8 mouse cellular contexts compared by ENCODE assay signal in the genomic region with DNA sequence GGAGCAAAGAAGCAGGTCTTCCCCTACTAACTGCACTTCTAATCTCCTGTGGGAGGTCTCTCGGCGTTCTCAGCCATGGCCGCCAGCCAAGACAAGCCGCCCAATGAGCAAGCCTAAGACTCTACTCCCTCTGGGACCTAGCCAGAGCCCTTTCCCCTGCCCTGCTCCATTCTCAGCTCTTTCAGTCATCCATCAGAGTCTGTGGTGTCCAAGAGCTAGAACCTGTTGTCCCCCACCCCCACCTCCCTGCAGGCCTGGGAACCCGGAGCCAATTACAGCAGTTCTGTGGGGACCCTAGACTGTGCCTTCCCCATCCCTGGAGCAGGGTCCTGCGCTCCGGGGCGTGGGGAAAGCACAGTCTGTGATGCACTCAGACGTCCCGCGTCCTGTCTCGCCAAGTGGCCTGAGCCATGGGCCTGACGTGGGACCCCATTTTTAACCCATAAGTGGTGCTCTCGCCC. TPM values are rescaled to one million over a fixed set of nuclear protein-coding genes. Genes with fewer than 3 reads are reported as not detected.
DNase-seq lines count a peak whose midpoint lies in the region; ATAC-seq and TF ChIP-seq lines count a peak whose summit lies in the region.

No protein-coding gene starts in this region.

- H3K9ac ChIP-seq in forebrain, postnatal 0 days, result peak overlapping the region; percentile 45

- peak; percentile 92 for ATAC-seq in forebrain, postnatal 0 days
- ATAC-seq in megakaryocyte, adult 5-6 weeks (ENCODE audit: poor library complexity, severe bottlenecking), result no peak

- no peak overlapping the region for H3K27ac ChIP-seq in forebrain, postnatal 0 days (ENCODE audit: low read depth, low read length)
- peak overlapping the region; percentile 81 for H3K27ac ChIP-seq in layer of hippocampus, adult 2 months
- no peak overlapping the region for H3K27ac ChIP-seq in olfactory bulb, adult 2 months (ENCODE audit: insufficient read depth, low read depth, low read length)

- intact Hi-C loops in heart, postnatal 36 days (cut with DNase I), result no loop called here

- no peak for TF ChIP-seq CTCF in forebrain, postnatal 0 days (IDR thresholded peaks at IDR 0.05; ENCODE audit: low read depth)
- no peak for TF ChIP-seq CTCF in layer of hippocampus, adult 2 months (conservative IDR thresholded peaks at IDR 0.05)
- no peak for TF ChIP-seq CTCF in olfactory bulb, adult 2 months (IDR thresholded peaks at IDR 0.05; ENCODE audit: insufficient read depth, low read depth, low read length)

- H3K9me3 ChIP-seq in forebrain, postnatal 0 days (ENCODE audit: low read length), result no peaks in the 10 kb centered on the region

- peak overlapping the region; percentile 57 for H3K4me2 ChIP-seq in forebrain, postnatal 0 days (ENCODE audit: low read depth)

- no peaks in the 10 kb centered on the region for H3K4me1 ChIP-seq in forebrain, postnatal 0 days (ENCODE audit: insufficient read depth)
- H3K4me1 ChIP-seq in olfactory bulb, adult 2 months (ENCODE audit: control insufficient read depth, insufficient read depth, low read length), result peaks cover 8% of the 10 kb centered on the region

- H3K36me3 ChIP-seq in forebrain, postnatal 0 days (ENCODE audit: insufficient read depth), result no peaks in the 10 kb centered on the region

- no peaks in the 10 kb centered on the region for H3K27me3 ChIP-seq in forebrain, postnatal 0 days (ENCODE audit: insufficient read depth, low read length)

- WGBS in forebrain, postnatal 0 days, result 3% methylated on average over 14 of the region's 14 CpGs
- WGBS in olfactory bulb, adult 2 months, result 6% methylated on average over 14 of the region's 14 CpGs

- H3K4me3 ChIP-seq in forebrain, postnatal 0 days (ENCODE audit: low read depth, low read length), result peak overlapping the region; percentile 32
- peak overlapping the region; percentile 63 for H3K4me3 ChIP-seq in layer of hippocampus, adult 2 months
- H3K4me3 ChIP-seq in olfactory bulb, adult 2 months (ENCODE audit: insufficient read depth, low read depth, low read length), result peak overlapping the region; percentile 69

- DNase-seq in Muller cell, postnatal 12 days (ENCODE audit: inconsistent ontology term), result peak; percentile 54
- DNase-seq in cerebellum, adult 9-10 months, result peak; percentile 51
- peak; percentile 67 for DNase-seq in forebrain, postnatal 0 days
- peak; percentile 59 to 74 for DNase-seq in heart, postnatal 36 days
- peak; percentile 30 to 55 for DNase-seq in layer of hippocampus, adult 2 months (ENCODE audit: low spot score in 2 of 2)
- peak; percentile 49 for DNase-seq in lung, adult 18-20 months

- TF ChIP-seq POLR2A in olfactory bulb, adult 2 months (IDR thresholded peaks at IDR 0.05; ENCODE audit: insufficient read depth, low read depth, low read length), result no peak

RNA-seq across cellular contexts. Expression of a gene that starts 15.9 kb away (rescaled TPM):
- 39.1 and 40.6 TPM in 2 replicates for total RNA-seq in forebrain, postnatal 0 days (2014; rRNA removed)
- polyA plus RNA-seq in forebrain, postnatal 0 days (2015; fragmentation: Nextera tagmentation; extraction: Ambion mirVana), result 62.1 and 72.8 TPM in 2 replicates
- 10 to 100 TPM; 28.3 to 33.1 TPM for total RNA-seq in heart, postnatal 36 days (2021)
- 10 to 100 TPM; 24.4 to 27.1 TPM for total RNA-seq in layer of hippocampus, adult 2 months (2021)
- not detected in 2 replicates for polyA plus RNA-seq in olfactory bulb, adult 2 months (2012; ENCODE audit: insufficient read depth, insufficient read length, low replicate concordance, missing spikeins)
- total RNA-seq in megakaryocyte, adult 5-6 weeks (2015), result 50.3 and 58.2 TPM in 2 replicates
- total RNA-seq in megakaryocyte, adult 5-6 weeks (2017), result 25.2 and 35.4 TPM in 2 replicates

RNA-seq across cellular contexts. Expression of a gene that starts 49.6 kb away (rescaled TPM):
- 4.5 and 6.0 TPM in 2 replicates for total RNA-seq in forebrain, postnatal 0 days (2014; rRNA removed)
- polyA plus RNA-seq in forebrain, postnatal 0 days (2015; fragmentation: Nextera tagmentation; extraction: Ambion mirVana), result 4.8 and 5.4 TPM in 2 replicates
- 1 to 10 TPM; 3.7 TPM for total RNA-seq in heart, postnatal 36 days (2021)
- 1 to 10 TPM; 5.2 to 5.3 TPM for total RNA-seq in layer of hippocampus, adult 2 months (2021)
- polyA plus RNA-seq in olfactory bulb, adult 2 months (2012; ENCODE audit: insufficient read depth, insufficient read length, low replicate concordance, missing spikeins), result not detected in 2 replicates
- 17.7 and 20.0 TPM in 2 replicates for total RNA-seq in megakaryocyte, adult 5-6 weeks (2015)
- 15.4 and 16.5 TPM in 2 replicates for total RNA-seq in megakaryocyte, adult 5-6 weeks (2017)
